Mouse (Mus musculus) megakaryocyte-erythroid progenitor cell, adult 5-6 weeks (primary cell): ENCODE results near the gene Gm1673. TPM values are rescaled to one million over a fixed set of nuclear protein-coding genes. Genes with fewer than 3 reads are reported as not detected.
"Not testable (repeated sequence)": the region's sequence is repeated elsewhere in the genome, so short reads cannot be mapped to it uniquely, and the experiment has no call there.

ENCODE experiments used
- ATAC-seq: replicated peaks from 2 replicates; pipeline ENCODE4 v1.8.0; 2016; ENCODE audit warnings: mild to moderate bottlenecking, inconsistent platforms; ENCODE audit not compliant: severe bottlenecking, poor library complexity, low FRiP score, low TSS enrichment
- total RNA-seq, 2 experiments: library from RNA; stranded (forward) in 1 of 2; stranded (reverse) in 1 of 2; fragments of 200-1000, 215-1000 nt in 1 of 2; fragments of >200 nt in 1 of 2; fragmentation: Nextera tagmentation in 1 of 2; gene quantifications; 2 replicates each; pipeline ENCODE4 v1.2.3; 2014 to 2017

The Gm1673 gene
- not detected in 2 replicates for total RNA-seq (2014; fragmentation: Nextera tagmentation)
- not detected in 2 replicates for total RNA-seq (2017)

GRCm38 (mm10) chr5:33983309-33984121, at the start of gene Gm1673:
Gene Gm1673 (plus strand): TSS chr5:33983433.
- ATAC-seq = no peak

GRCm38 (mm10) chr5:33934081-33934480, 49.2 kb upstream of the Gm1673 start:
- ATAC-seq = no peak

GRCm38 (mm10) chr5:33934877-33935276, 48.4 kb upstream of the Gm1673 start:
- ATAC-seq = no peak

- ATAC-seq = no peak; the same call in 1 of the 2 replicates
Observed at GRCm38 (mm10) chr5:33935700-33936111, 47.5 kb upstream of the Gm1673 start.

- peak; percentile 95 for ATAC-seq
Observed at GRCm38 (mm10) chr5:33936120-33936707, 47.0 kb upstream of the Gm1673 start, which contains the start of gene Nelfa. Gene Nelfa (minus strand): TSS chr5:33936413.

GRCm38 (mm10) chr5:33937230-33937629, 46.0 kb upstream of the Gm1673 start:
- ATAC-seq = no peak

GRCm38 (mm10) chr5:33938448-33938847, 44.8 kb upstream of the Gm1673 start:
- no peak for ATAC-seq

GRCm38 (mm10) chr5:33947035-33947434, 36.2 kb upstream of the Gm1673 start:
- not testable (repeated sequence) for ATAC-seq

- no peak for ATAC-seq
Observed at GRCm38 (mm10) chr5:33948314-33948713, 34.9 kb upstream of the Gm1673 start.

- ATAC-seq = no peak
Observed at GRCm38 (mm10) chr5:33953471-33954185, 29.6 kb upstream of the Gm1673 start.

GRCm38 (mm10) chr5:33954354-33954753, 28.9 kb upstream of the Gm1673 start:
- 0 out of 2 replicates have a peak, but pooled peaks have one; percentile 34 for ATAC-seq

GRCm38 (mm10) chr5:33955868-33956267, 27.4 kb upstream of the Gm1673 start:
- no peak for ATAC-seq

- ATAC-seq = no peak
Observed at GRCm38 (mm10) chr5:33959382-33959781, 23.9 kb upstream of the Gm1673 start.

- no peak for ATAC-seq
Observed at GRCm38 (mm10) chr5:33974736-33975135, 8.5 kb upstream of the Gm1673 start.

- no peak for ATAC-seq
Observed at GRCm38 (mm10) chr5:33976267-33976666, 7.0 kb upstream of the Gm1673 start.

- no peak for ATAC-seq
Observed at GRCm38 (mm10) chr5:33982731-33983259, 438 bp upstream of the Gm1673 start.

- ATAC-seq = no peak
Observed at GRCm38 (mm10) chr5:33994671-33995625, 11.7 kb downstream of the Gm1673 start.

- ATAC-seq = no peak
Observed at GRCm38 (mm10) chr5:33995843-33996693, 12.8 kb downstream of the Gm1673 start, which contains the start of gene Nat8l. Gene Nat8l (plus strand): TSS chr5:33995984.
